Mouse (Mus musculus): ENCODE data around the gene Prkab1.

The Prkab1 gene

DNA sequence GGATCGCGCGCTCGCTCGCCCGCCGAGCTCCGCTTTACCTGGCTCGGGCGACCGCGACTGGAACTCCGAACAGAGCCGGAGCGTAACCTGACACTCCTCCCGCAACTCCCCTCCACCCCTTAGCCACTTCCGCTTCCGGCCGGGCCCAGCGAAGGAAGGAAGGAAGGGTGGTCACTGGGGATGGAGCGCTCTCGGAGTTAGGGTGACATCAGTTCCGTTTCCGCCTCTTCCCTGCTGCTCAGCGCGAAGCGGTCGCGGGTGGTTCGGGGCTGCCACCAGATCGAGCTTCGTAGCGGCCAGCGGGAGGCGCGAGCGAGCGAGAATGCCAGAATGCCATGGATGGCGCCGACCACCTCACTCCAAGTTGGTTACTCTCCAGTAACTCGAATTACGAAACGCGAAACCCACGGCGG, at the start of gene Prkab1:
TSS of gene Prkab1 (minus strand) at position 182 of the 413 bp plus-strand sequence.
- DNase-seq (ENCODE audit: low spot score in 2 of 2), result peak; percentile 70 to 82

DNA sequence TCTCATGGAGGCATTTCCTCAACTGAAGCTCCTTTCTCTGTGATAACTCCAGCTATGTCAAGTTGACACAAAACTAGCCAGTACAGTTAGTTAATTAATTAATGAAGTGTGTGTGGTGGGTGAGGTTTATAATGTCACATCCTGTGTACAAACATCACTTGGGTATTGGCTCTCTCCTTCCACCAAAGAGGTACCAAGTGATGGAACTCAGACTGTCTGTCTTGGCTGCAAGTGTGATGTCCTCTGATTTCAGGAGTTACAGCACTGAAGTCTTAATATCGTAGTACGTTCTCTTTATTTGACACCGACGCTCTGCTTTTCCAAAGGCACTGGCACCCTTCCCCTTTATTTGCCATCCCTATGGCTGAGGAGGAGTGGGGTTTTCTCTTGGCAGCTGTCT, 45.3 kb upstream of the Prkab1 start:
- DNase-seq (ENCODE audit: low spot score in 2 of 2), result no peak

DNA sequence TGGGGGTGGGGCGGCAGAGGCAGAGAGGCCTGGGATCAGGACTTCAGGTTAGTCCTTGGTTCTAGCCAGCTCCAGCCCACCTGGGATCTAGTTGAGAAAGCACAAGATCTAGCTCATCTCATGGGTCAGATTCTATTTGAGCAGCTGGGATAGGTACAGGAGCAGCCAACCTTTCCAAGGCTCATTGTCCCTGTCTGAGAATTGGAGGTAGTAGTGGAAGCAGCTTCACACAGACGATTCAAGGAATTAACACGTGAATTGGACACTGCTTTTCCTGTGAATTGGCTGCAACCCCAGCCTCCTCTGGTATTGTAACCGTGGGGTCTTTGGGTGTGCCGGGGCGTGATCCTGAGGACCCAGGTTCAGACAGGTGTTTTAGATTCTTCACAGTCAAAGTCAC, 28.5 kb upstream of the Prkab1 start:
- no peak for DNase-seq (ENCODE audit: low spot score in 2 of 2)

DNA sequence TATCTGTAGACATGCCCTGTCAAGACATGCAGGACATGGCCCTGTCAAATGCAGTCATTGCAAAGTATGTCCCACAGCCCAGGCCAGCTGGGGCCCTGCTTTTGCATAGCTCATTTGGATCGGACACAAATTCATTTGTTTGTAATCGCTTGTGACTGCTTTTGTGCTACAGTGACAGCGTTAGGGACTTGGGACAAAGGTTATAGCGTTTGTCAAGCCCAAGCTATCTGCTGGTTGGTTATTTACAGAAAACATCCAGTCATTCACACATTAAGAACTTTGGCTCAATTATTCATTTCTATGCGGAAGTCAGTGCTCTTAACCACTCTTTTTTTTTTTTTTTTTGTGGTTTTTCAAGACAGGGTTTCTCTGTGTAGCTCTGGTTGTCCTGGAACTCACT, 27.9 kb upstream of the Prkab1 start:
- DNase-seq (ENCODE audit: low spot score in 2 of 2), result no peak

DNA sequence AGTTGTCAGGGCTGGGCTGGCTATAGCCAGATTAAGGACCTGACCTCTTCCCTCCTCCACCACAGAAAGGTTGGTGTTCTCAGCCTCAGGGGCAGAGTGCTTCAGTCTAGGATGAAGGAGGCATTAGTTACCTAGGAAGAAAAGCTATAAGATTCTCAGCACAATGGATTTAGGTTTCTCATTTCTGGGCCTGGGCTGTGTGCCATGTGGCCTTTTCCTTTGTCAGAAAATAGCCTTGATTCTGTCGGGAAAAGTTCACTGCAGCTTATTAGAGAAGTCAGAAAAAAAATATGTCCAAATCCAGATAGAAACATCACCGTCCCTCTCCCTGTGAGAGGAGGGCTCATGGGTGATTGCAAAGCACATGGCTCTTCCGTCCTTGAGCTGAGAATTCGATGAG, 25.5 kb upstream of the Prkab1 start:
- DNase-seq (ENCODE audit: low spot score in 2 of 2), result no peak

DNA sequence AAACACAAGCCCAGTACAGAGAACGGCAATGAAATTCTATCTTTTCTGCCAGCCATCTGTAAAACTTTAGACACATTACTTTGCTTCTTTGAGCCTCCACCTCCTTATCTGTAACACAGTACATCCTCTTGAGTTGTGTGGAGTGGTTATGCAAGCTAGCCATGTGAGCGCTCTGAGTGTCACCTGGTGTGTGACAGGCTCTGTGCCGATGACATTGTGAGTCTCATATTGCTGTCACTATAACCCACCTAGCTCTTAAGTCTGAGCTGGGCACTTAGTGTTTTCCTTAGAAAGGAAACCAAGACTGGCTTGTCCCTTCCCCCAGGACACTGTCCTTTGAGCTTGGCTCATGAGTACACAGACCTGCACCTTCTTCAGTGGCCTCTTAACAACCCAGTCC, 24.0 kb upstream of the Prkab1 start:
- no peak for DNase-seq (ENCODE audit: low spot score in 2 of 2)

DNA sequence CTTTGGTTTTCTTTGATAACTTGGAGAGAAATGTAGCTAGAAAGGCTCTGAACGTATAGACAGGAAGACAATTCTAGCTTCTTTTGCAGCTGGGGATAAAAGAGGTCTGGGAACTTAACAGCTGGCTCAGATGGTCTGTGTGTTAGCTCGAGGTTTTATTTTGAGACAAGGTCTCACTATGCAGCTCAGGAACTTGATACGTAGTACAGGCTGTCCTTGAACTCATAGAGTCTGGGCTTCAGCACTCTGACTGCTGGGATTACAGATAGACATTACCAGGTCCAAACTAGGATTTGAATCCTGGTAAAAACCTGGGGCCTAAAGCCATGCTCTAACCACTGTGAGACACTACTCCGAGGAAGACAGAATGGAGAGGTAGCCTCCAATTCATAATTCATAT, 21.9 kb upstream of the Prkab1 start:
- DNase-seq (ENCODE audit: low spot score in 2 of 2), result no peak

DNA sequence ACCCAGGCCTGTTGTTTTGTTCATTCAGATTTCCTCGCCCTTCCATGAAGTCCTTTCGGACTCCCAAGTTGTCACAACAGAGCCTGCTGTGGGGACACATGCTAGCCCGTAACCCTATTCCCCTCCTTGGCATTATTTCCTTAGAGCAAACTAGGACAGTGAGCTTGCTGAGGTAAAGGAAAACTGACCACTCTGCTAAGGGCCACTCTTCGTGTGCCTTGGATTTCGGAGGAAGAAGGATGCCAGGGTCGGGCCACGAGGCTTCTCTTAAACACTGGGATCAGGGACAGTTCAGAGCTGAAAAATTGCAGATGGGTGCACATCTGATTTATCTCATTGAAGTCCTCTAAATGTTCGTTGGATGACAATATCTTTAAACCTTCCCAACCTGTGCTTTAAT, 21.3 kb upstream of the Prkab1 start:
- no peak for DNase-seq (ENCODE audit: low spot score in 2 of 2)

DNA sequence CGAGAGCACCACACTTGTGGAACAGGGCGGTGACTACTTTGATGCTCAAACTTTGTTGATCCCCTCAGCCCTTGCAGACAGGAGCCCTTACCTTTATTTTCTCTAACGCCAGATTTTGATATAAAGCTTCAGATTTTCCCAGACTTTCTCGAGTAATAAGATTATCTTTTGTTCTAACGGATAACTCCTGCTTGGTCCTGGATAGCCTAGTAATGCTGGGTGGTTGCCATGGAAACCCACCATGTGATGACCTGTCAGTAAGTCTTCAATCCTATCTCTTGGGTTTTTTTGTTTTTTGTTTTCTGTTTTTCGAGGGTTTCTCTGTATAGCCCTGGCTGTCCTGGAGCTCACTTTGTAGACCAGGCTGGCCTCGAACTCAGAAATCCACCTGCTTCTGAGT, 17.9 kb upstream of the Prkab1 start:
- DNase-seq (ENCODE audit: low spot score in 2 of 2), result no peak

DNA sequence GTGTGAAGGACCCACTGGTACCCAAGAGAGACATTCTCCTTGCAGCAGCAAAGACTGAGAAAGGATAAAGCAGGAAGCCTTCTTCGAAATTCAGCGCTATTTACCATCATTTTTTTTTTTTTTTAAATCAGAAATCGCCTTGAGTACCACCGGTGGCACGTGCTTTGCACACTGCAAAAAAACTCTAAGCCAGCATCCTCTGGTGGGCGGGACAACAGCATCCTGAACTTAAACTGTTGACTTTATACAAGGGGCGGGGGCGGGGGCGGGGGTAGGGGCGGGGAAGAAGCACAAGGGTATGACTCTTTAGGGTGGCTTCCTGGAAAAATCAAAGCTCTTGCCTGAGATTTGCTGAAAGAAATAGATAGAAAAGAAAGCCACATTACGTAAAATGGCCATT, 15.4 kb upstream of the Prkab1 start:
- no peak for DNase-seq (ENCODE audit: low spot score in 2 of 2)

DNA sequence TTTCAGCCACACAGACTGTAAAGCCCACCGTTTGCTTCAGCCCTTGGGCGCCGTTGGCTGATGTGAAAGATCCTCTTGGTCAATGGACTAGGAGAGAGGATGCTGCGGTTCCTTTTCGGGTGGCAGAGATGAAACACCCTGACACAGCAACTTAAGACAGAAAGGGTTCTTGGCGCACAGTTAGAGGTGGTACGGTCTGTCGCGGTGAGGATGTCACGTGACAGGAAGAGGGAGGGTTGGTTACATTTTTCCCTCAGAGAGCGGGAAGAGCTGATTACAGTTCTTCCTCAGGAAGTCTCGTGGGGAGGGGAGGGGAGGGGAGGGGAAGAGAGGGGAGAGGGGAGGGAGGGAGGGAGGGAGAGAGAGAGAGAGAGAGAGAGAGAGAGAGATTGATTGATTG, 13.4 kb upstream of the Prkab1 start:
- no peak for DNase-seq (ENCODE audit: low spot score in 2 of 2)

DNA sequence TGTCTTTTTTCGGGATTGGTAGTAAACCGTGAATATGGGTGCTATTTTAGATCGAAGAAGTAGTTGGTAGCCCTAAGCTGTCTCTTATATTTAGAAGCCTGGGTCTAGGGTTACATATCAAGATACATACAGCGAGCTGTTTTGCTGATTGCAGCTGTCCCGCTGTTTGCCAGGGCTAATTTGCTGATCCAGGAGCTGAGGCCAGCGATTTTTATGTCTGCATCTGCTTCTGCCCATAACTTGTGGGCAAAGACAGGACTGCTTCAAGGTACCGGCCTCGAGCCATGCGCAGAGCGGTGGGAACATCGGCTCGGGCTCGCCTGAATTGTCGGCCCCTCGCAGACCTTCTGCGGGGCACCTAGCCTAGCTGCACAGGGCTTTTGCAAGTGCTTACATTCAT, 12.2 kb upstream of the Prkab1 start:
- DNase-seq (ENCODE audit: low spot score in 2 of 2), result no peak

DNA sequence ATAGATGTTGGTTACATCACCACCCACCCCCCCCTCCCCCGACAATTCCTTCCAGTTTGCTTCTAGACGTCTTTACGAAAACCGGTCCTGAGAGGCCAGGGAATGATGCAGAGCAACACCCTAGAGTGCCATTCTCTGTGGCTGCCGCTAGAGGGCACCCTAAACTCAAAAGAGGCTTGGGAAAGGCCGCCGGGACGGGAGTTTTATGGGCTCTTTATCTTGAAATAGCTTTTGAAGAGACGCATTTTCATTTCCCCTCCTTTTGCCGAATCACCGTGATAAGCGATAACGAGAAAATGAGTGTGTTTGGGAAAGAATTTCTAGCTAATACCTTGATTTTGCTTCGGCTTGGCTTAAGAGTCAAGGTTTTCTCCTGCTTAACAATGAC, 6.9 kb upstream of the Prkab1 start:
- peak in 1 of 2 experiments; percentile 57 for DNase-seq (ENCODE audit: low spot score in 2 of 2)

DNA sequence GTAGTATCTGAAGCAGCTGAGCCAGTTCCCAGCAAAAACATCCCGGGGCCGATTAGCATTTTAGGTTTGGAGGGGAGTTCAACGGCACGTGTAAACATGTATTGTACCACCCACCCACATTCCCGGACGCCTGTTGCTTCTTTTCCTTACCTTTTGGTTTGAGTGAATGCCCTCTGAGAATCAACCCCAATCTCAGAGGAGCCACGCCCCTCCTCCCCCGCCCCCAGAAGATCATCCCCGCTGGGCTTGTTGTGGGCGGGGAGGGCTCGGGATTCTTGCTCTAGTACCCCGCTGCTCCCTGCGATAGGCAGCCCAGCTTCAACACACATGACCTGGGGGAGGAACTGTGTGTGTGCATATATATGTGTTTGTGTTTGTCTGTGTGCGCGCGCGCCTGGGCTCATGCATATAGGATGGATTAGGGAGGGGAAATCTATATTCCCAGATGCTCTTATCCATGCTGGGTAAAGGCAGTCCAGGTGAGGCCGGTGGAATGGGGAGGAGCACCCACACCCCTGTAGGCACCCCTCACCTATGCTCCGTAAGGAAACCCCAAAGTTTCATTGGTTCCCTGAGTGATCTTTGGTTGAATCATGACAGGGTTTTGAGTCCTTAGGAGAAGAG, 6.4 kb upstream of the Prkab1 start:
- DNase-seq (ENCODE audit: low spot score in 2 of 2), result no peak

DNA sequence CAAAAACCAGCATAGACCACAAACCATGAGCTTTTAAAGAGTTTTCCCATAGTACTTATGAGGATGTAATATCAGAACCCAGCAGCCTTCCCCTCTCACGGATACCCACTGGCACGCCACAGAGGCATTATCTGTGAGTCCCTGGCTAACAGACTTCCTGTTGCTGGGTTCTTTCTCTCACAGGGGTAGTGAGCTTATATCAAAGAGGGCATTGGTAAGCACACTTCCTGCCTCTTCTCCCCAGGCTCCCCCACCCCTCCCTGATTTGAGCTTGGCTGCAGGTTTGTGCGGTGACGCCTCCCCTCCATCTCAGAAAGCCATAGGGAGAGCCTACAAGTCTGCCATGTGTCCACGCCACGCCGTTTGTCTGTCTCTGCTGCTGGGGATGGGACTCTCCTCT, 4.8 kb upstream of the Prkab1 start:
- no peak for DNase-seq (ENCODE audit: low spot score in 2 of 2)

DNA sequence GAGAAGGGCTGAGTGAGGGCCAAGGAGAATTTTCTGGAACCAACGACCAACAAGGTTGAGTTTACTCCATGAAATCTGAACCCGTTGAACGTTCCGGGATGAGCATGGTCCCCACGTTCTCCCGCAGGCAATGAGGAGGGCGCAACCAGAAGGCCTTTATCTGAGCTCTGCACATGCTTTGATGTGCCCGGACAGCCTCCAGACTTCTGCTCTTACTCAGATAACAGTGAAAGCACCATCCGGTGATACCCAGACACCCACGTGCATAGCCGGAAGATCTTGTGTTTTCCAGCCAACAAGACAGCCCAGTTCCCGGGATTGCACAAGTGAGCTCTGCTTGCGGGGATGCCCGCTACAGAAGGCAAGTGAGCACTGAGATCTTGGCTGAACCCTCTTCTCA, 2.3 kb upstream of the Prkab1 start:
- no peak for DNase-seq (ENCODE audit: low spot score in 2 of 2)

DNA sequence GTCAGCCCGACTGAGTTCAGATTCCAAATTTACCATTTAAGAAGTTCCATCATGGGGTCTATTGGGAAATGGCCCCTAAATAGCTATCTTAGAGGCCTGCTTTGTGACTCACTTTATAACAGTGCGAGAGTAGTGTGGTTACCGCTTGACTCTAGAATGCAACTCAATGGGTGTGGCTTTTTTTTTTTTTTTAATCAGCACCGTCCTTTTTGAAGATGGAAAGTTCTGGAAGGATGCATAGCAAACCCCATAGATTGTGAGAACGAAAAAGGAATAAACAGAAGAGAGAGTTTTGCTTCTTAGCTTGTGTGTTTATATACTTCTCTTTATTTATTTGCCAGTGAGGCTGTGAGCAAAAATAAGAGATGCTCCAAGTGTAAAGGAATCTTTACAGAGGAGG, 1.8 kb upstream of the Prkab1 start:
- no peak for DNase-seq (ENCODE audit: low spot score in 2 of 2)

DNA sequence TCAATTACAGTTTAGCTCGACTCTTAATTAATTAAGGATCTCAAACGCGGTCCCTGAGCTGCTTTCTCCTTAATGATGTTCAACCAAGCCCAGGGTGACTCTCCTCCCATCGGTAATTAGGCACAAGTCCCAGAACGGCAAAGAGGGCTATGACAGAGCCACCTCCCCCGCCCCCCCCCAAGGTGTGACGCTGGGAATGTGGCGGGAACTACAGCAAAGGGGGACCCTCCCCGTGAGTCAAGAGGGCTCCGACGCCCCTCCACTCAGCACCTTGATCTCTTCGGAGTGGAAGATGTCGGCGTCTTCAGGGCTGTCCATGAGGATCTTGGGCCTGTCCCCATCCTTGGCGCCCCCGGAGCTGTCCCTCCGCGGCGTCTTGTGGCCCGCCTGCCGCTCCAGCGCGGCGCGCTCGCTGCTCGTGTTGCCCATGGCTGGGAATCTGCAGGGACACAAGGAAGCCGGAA, 455 bp downstream of the Prkab1 start:
- DNase-seq (ENCODE audit: low spot score in 2 of 2), result peak in 1 of 2 experiments; percentile 32

DNA sequence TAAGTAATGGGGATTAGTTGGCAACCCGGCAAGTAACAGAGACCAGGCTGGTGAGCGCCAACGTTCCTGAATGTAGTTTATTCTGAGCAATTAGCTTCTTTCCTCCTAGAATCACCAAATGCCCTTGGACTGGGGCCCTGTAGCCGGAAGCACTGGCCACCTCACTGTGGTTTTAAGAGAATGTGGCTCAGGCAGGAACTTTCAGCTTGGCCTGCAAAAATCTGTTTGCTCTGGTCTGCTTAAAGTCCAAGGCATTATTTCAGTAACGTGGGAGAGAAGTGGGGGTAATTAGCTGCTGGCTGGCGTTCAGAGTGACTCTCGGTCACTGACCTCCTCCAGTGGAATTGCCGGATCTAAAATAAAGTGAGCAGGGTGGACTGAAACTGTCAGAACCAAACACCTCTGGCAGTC, 1.1 kb downstream of the Prkab1 start:
- DNase-seq (ENCODE audit: low spot score in 2 of 2), result no peak

DNA sequence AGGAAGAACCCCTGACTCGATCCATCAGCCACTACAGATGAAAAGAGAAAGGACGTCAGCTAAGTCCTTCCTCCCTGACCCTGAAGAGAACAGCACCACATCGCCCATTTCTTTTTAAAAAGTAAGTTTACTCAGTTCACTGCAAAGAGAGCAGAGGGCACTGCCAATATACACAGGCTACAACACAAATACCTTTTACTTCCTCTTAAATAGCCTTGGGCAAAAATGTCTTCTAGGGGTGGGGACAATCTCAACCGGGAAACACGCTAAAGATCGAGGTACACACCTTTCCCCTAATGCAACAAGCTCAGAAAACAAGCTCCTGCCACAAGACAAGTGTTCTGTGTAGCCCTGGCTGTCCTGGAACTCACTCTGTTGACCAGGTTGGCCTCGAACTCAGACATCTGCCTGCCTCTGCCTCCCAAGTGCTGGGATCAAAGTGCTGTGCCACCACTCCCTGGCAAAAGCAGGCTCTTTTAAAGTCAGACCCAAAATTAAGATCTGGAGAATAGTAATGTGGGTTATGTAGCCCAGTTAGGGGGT, 1.6 kb downstream of the Prkab1 start:
- DNase-seq (ENCODE audit: low spot score in 2 of 2), result no peak

DNA sequence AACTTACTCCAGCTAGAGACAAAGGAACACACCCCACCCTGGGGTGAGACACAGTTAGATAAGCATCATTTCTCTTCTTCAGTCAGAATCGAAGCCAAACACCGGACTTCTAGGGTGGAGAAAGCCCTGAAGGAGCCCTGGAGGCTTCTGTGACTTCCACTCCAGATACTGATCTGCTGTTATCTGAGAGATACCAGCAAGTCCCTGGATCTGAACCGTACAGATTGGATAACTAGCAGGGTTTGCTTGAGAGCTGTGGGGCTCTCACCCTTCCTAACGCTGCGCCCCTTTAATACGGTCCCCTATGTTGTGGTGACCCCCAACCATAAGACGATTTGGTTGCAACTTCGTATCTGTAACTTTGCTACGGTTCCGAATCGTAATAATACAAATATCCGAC, 2.2 kb downstream of the Prkab1 start:
- no peak for DNase-seq (ENCODE audit: low spot score in 2 of 2)

DNA sequence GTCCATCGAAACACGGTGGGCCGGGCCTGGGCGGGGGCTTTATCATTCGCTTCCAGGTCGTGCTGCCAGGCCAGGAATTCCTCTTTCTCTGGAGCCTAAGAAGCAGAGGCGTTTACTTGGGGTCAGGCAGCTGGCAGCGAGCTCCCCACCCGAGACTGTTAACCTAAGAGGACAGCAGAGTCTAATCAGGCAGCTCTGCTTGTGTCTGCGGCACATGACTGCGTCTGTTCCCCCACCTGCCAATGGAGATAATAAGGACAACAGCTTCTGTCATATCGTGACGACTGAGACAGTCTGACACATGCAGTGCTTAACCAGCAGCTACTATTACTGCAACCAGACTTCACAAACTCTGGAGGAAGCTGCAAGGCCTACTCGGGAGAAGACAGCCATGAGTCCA, 2.8 kb downstream of the Prkab1 start:
- DNase-seq (ENCODE audit: low spot score in 2 of 2), result no peak

DNA sequence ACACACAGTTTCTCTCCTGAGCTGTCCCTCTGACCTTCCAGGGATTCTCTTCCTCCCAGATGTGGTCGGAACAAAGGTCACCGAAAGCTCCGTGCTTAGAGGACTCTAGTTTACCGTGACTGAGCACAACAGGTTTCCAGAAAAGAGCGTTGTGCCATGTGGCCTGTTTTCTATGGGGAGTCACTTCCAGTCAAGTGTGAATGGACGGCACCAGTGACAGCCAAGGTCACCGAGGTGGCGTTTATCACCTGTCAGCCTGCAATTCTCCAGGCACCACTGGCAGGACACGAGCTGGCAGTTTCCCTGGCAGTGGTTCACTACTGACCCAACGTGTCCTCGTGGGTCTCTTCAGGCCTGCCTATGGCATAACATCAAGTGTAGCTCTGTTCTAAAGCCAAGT, 4.9 kb downstream of the Prkab1 start:
- DNase-seq (ENCODE audit: low spot score in 2 of 2), result no peak

DNA sequence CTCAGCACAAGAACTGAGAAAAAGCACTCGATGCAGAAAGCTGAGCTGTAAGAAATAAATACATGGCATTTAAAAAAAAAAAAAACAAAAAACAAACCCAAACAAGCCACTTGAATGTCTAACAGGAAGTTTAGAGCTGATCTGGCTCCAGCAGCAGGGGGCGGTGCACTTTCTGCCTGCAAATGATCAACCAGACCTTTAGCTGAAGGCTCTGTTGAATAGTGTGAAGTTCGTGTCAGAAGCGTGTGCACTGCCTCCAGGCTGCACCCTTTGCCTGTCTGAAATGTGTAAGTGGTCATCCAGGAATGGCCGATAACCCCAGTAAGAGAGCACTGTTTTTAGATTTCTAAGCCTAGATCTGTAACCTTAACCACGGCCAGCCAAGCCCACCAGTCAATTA, 5.5 kb downstream of the Prkab1 start:
- DNase-seq (ENCODE audit: low spot score in 2 of 2), result no peak
